Mouse (Mus musculus) lung, postnatal 0 days (tissue): Measurements from ENCODE around the gene Prap1. TPM values are rescaled to one million over a fixed set of nuclear protein-coding genes. Genes with fewer than 3 reads are reported as not detected.
A peak's percentile ranks its signal among the peaks of the same experiment; 100 is the strongest.

Experiments used
- ATAC-seq: fragments of 200-750 bp; cut with Nextera tagmentation; 2 replicates; pipeline ENCODE4 v1.8.0; 2017; ENCODE audit warnings: moderate library complexity
- DNase-seq: peaks from one replicate; pipeline ENCODE4 v3.0.0-alpha.2; 2016; ENCODE audit warnings: low spot score
- H3K27ac ChIP-seq: fragments of 300-500 bp; sonication (generic); 2 replicates; pipeline ENCODE4 v1.5.1; 2014; ENCODE audit warnings: antibody characterized with exemption, mild to moderate bottlenecking, low read length, mixed read lengths
- H3K27me3 ChIP-seq: fragments of 300-500 bp; sonication (generic); replicated peaks from 2 replicates; pipeline ENCODE4 v1.6.1; 2014; ENCODE audit warnings: low read length, mixed read lengths; ENCODE audit not compliant: insufficient read depth
- H3K36me3 ChIP-seq: fragments of 300-500 bp; sonication (generic); 2 replicates; pipeline ENCODE4 v1.6.1; 2014; ENCODE audit warnings: low read length, mixed read lengths; ENCODE audit not compliant: insufficient read depth
- H3K4me1 ChIP-seq: fragments of 300-500 bp; sonication (generic); 2 replicates; pipeline ENCODE4 v1.6.1; 2014; ENCODE audit warnings: antibody characterized with exemption, low read depth, low read length, mixed read lengths; ENCODE audit not compliant: insufficient read depth
- H3K4me2 ChIP-seq: fragments of 300-500 bp; sonication (generic); replicated peaks from 2 replicates; pipeline ENCODE4 v1.6.1; 2014; ENCODE audit warnings: low read depth, mild to moderate bottlenecking, low read length, moderate library complexity, mixed read lengths
- H3K4me3 ChIP-seq: fragments of 300-500 bp; sonication (generic); 2 replicates; pipeline ENCODE4 v1.5.1; 2014; ENCODE audit warnings: low read depth, low read length
- H3K9ac ChIP-seq: fragments of 300-500 bp; sonication (generic); replicated peaks from 2 replicates; pipeline ENCODE4 v1.6.1; 2014; ENCODE audit warnings: low read depth, mild to moderate bottlenecking
- H3K9me3 ChIP-seq: fragments of 300-500 bp; sonication (generic); 2 replicates; pipeline ENCODE4 v1.6.1; 2016; ENCODE audit warnings: low read length, mixed read lengths
- CTCF ChIP-seq: IDR thresholded peaks from 2 replicates; pipeline ENCODE4 v1.5.1; 2016; ENCODE audit warnings: antibody characterized with exemption, mild to moderate bottlenecking
- EP300 ChIP-seq: IDR thresholded peaks from 2 replicates; pipeline ENCODE4 v1.6.1; 2016; ENCODE audit warnings: antibody characterized with exemption, mild to moderate bottlenecking, control low read depth
- WGBS: fragments of 180-500 bp; shearing (Covaris S2); extraction: QIAGEN DNeasy Blood & Tissue Kit; methylation state at CpG from one replicate; pipeline ENCODE4 v1.1.7; 2014; 5-methylcytosine and 5-hydroxymethylcytosine counted together
- polyA plus RNA-seq: library from polyadenylated mRNA; unstranded; fragments of >200 nt; fragmentation: Nextera tagmentation; extraction: Ambion mirVana; gene quantifications from 2 replicates; pipeline ENCODE4 v1.2.1, GENCODE M21; 2015

Prap1 gene
- polyA plus RNA-seq, 1 experiment from 2014 or later, result not detected

DNA sequence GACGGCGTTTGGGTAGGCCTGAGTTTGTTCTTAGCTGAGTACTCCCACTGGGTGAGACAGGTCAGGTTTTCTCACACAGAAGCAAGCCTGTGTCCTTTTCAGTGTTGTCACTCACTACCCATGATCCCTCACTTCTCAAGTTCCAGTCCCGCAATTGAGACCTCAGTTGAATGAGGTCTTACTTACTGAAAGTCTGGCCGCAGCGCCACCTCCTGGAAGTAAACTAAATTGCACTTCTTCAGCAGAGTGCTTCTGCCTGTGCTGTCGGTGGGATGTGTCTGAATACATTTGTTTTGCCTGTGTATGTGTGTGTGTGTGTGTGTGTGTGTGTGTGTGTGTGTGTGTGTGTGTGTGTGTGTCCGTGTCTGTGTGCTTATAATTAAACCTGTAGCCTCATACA is 30.1 kb upstream of the Prap1 start:
- 19% methylated on average over 7 of the region's 7 CpGs for WGBS
- no peak overlapping the region for H3K9ac ChIP-seq
- H3K4me2 ChIP-seq, result no peak overlapping the region
- ATAC-seq, result no peak
- H3K9me3 ChIP-seq, result no peaks in the 10 kb centered on the region
- peaks cover 50% of the 10 kb centered on the region for H3K27me3 ChIP-seq
- H3K4me3 ChIP-seq, result no peak overlapping the region
- H3K4me1 ChIP-seq, result 0 out of 2 replicates have a peak, but pooled peaks cover 6% of the 10 kb centered on the region
- no peak overlapping the region for H3K27ac ChIP-seq
- DNase-seq, result peak; percentile 70
- no peaks in the 10 kb centered on the region for H3K36me3 ChIP-seq
- TF ChIP-seq CTCF (peak; percentile 84), EP300 (no peak)

DNA sequence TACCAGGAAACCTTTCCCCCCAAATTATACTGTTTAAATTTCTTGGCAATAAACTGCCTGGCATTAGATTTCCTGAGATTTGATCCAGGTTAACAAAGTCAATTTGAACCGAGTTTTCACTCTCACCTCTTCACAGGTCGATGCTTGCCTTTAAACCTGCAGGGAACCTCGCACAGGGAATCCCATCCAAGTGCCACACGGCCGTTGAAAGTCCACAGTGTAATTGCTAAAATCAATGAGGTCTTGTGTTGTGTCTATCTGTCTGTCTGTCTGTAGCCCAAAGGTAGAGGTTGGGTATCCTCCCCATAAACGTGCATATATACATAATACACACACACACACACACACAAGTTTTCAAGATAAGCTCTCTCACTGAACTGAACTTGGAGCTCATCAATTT is 25.8 kb upstream of the Prap1 start:
- no peak for TF ChIP-seq CTCF
- TF ChIP-seq EP300, result no peak
- Histone ChIP-seq H3K9me3 (no peaks in the 10 kb centered on the region), H3K36me3 (no peaks in the 10 kb centered on the region), H3K4me2 (no peak overlapping the region), H3K4me1 (no peaks in the 10 kb centered on the region), H3K4me3 (no peak overlapping the region), H3K27me3 (peaks cover 11% of the 10 kb centered on the region), H3K27ac (no peak overlapping the region), H3K9ac (no peak overlapping the region)
- ATAC-seq (no peak), DNase-seq (no peak)
- 51% methylated on average over 6 of the region's 6 CpGs for WGBS

DNA sequence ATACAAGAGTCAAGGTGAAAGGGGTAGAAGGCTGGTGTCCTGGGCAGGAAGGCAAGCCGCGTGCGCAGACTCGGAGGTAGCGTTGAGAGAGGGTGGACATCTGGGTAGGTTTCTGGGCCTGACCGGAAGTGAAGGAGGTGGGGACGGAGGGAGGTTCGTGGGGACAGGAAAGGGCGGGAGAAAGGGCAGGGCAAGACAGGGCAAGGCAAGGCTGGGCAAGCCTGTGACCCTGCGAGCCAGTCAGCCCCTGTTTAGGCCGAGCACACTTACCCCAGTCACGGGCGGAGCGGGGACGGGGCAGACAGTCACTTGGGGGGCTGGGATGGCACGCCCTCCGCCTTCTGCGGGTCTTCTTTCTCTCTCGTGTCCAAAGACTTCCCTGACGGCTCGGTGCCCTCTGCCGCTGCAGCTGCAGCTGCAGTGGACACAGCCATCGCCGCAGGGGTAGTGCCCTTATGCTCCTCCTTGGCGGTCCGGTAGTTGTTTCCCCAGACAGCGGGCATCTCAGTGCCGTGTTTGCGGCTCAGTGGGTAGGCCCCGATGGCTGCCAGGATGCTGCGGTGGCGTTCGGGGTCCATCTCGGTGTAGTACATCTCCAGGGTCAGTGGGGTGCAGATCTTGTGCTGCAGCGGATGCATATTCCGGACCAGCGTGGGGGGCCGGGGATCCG is 23.0 kb upstream of the Prap1 start:
- Histone ChIP-seq H3K4me3 (peak overlapping the region; percentile 19), H3K36me3 (no peaks in the 10 kb centered on the region), H3K27me3 (no peaks in the 10 kb centered on the region; the same call in 1 of the 2 replicates), H3K27ac (no peak overlapping the region), H3K4me1 (no peaks in the 10 kb centered on the region), H3K4me2 (peak overlapping the region; percentile 50), H3K9me3 (no peaks in the 10 kb centered on the region), H3K9ac (0 out of 2 replicates have a peak overlapping the region, but pooled peaks have one; percentile 19)
- WGBS, result 37% methylated on average over 38 of the region's 39 CpGs
- TF ChIP-seq CTCF (no peak), EP300 (no peak)
- peak; percentile 62 for ATAC-seq
- DNase-seq, result peak; percentile 38

GRCm38 (mm10) chr7:140077698-140078097 is 15.5 kb upstream of the Prap1 start:
- ATAC-seq (no peak), DNase-seq (no peak)
- 0 out of 2 replicates have a peak, but pooled peaks cover 21% of the 10 kb centered on the region for H3K27me3 ChIP-seq
- H3K36me3 ChIP-seq, result no peaks in the 10 kb centered on the region
- H3K4me3 ChIP-seq, result no peak overlapping the region
- no peaks in the 10 kb centered on the region for H3K4me1 ChIP-seq
- no peaks in the 10 kb centered on the region for H3K9me3 ChIP-seq
- no peak for TF ChIP-seq EP300
- H3K4me2 ChIP-seq, result no peak overlapping the region
- 62% methylated on average over 6 of the region's 6 CpGs for WGBS
- no peak overlapping the region for H3K27ac ChIP-seq
- H3K9ac ChIP-seq, result no peak overlapping the region

DNA sequence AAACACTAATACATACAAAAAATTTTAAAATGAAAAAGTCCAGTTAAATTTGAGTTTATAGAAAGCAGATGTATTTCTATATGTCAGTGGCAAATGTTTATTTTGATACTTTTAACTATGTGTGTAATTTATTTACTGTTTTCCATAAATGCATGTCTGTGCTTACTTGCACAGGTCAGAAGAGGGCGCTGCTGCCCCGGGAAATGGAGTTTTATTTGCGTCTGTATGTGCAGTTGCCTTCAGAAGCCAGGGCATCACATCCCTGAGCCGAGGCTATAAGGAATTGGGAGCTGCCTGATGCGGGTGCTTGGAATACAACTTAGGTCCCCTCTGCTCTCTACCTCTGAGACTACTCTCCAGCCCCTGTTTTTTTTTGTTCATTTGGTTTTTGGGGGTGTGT is 14.5 kb upstream of the Prap1 start:
- H3K4me1 ChIP-seq, result no peaks in the 10 kb centered on the region
- no peaks in the 10 kb centered on the region for H3K36me3 ChIP-seq
- no peak overlapping the region for H3K4me2 ChIP-seq
- no peak overlapping the region for H3K27ac ChIP-seq
- WGBS, result 9% methylated on average over 5 of the region's 5 CpGs
- DNase-seq (peak; percentile 79), ATAC-seq (no peak)
- no peak overlapping the region for H3K4me3 ChIP-seq
- no peaks in the 10 kb centered on the region for H3K9me3 ChIP-seq
- no peak overlapping the region for H3K9ac ChIP-seq
- peak; percentile 27; the same call in 1 of the 2 replicates for TF ChIP-seq EP300
- peak; percentile 88 for TF ChIP-seq CTCF
- H3K27me3 ChIP-seq, result 0 out of 2 replicates have a peak, but pooled peaks cover 21% of the 10 kb centered on the region

DNA sequence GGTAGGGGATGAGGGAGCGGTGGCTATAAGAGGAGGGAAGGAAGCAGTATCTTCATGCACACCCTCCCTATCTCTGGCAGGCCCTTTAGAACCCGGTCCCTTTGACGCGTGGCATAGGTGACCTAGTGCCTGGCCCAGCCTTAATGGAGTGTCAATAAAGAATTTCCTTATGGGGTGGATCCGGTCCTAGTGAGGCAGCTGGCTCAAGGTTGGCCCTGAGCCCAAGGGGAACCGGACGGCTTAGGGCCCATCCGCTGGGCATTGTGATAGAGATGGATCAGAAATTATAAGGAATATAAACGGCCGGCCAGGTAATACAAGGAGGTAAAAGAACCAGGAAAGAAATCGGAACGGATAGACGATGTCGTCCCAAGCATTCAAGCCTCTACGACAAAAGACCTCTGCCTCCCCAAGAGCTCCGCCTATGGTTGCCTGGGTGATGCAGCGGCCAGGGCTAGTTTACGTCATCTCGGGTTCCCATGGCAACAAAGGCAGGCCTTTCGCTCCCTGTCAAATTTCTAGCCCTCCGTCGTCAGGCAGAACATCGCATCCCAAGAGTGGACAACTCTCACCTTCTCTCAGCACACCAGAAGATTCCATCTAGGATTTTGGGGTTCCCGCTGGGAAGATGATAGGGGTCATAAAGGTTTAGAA is 12.6 kb upstream of the Prap1 start:
- ATAC-seq, result peak; percentile 72
- DNase-seq, result peak; percentile 69

More for the DNA sequence above, 12.6 kb upstream of the Prap1 start:
- no peaks in the 10 kb centered on the region for H3K4me1 ChIP-seq
- no peaks in the 10 kb centered on the region for H3K36me3 ChIP-seq
- 1% methylated on average over 24 of the region's 24 CpGs for WGBS
- H3K27me3 ChIP-seq, result 0 out of 2 replicates have a peak, but pooled peaks cover 21% of the 10 kb centered on the region
- H3K9ac ChIP-seq, result 0 out of 2 replicates have a peak overlapping the region, but pooled peaks have one; percentile 3
- no peak overlapping the region for H3K4me2 ChIP-seq
- no peak overlapping the region for H3K4me3 ChIP-seq
- H3K27ac ChIP-seq, result no peak overlapping the region
- TF ChIP-seq EP300, result no peak
- TF ChIP-seq CTCF, result no peak
- H3K9me3 ChIP-seq, result no peaks in the 10 kb centered on the region
